Mouse (Mus musculus) heart, embryonic 15.5 days (tissue): ENCODE results near the gene Pfn1. TPM values are rescaled to one million over a fixed set of nuclear protein-coding genes. Genes with fewer than 3 reads are reported as not detected.

Source experiments
- ATAC-seq: fragments of 200-750 bp; cut with Nextera tagmentation; replicated peaks from 2 replicates; pipeline ENCODE4 v1.8.0; 2017; ENCODE audit warnings: low read depth, moderate TSS enrichment; ENCODE audit not compliant: insufficient number of reproducible peaks, insufficient read depth, low FRiP score
- H3K27ac ChIP-seq: fragments of 300-500 bp; sonication (generic); 2 replicates; pipeline ENCODE4 v1.5.1; 2015; ENCODE audit warnings: mild to moderate bottlenecking, inconsistent platforms
- H3K27me3 ChIP-seq: fragments of 300-500 bp; sonication (generic); 2 replicates; pipeline ENCODE4 v1.6.1; 2015; ENCODE audit warnings: inconsistent platforms
- H3K36me3 ChIP-seq: fragments of 300-500 bp; sonication (generic); 2 replicates; pipeline ENCODE4 v1.6.1; 2015; ENCODE audit warnings: mild to moderate bottlenecking, inconsistent platforms
- H3K4me1 ChIP-seq: fragments of 300-500 bp; sonication (generic); replicated peaks from 2 replicates; pipeline ENCODE4 v1.6.1; 2015; ENCODE audit warnings: inconsistent platforms
- H3K4me2 ChIP-seq: fragments of 300-500 bp; sonication (generic); 2 replicates; pipeline ENCODE4 v1.6.1; 2015; ENCODE audit warnings: inconsistent platforms, mild to moderate bottlenecking, moderate library complexity
- H3K4me3 ChIP-seq: fragments of 300-500 bp; sonication (generic); 2 replicates; pipeline ENCODE4 v1.5.1; 2015; ENCODE audit warnings: mild to moderate bottlenecking, inconsistent platforms
- H3K9ac ChIP-seq: fragments of 300-500 bp; sonication (generic); 2 replicates; pipeline ENCODE4 v1.6.1; 2015; ENCODE audit warnings: mild to moderate bottlenecking, inconsistent platforms
- H3K9me3 ChIP-seq: fragments of 300-500 bp; sonication (generic); replicated peaks from 2 replicates; pipeline ENCODE4 v1.6.1; 2016; ENCODE audit warnings: inconsistent platforms
- WGBS: fragments of 180-500 bp; shearing (Covaris S2); methylation state at CpG from one replicate; pipeline ENCODE4 v1.1.7; 2015; ENCODE audit warnings: mixed read lengths; 5-methylcytosine and 5-hydroxymethylcytosine counted together
- polyA plus RNA-seq: library from polyadenylated mRNA; unstranded; fragments of >200 nt; fragmentation: Nextera tagmentation; extraction: Ambion mirVana; gene quantifications from 2 replicates; pipeline ENCODE4 v1.2.1, GENCODE M21; 2015

Gene Pfn1
- polyA plus RNA-seq, 1 experiment from 2014 or later, result 1,318 TPM

DNA sequence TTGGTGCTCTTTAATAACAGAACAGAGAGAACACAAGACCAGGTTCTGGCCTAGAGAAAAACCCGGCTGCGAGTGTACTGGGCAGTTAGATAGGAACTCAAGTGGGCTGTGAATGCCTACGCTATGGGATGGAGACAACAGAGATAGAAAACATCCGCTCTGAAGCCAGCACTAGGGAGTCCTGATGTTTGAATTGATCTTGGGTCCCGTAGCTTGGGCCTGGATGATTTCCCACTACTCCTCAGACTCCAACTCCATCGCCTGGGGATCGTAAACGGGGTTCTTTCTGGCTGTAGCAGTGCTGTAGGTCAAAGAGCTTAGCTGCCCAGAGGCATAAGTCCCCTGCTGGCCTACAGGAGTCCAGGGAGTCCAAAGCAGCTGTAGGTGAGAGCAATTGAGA is 33.9 kb upstream of the Pfn1 start:
- peak overlapping the region; percentile 74 for H3K4me3 ChIP-seq
- H3K27me3 ChIP-seq, result no peaks in the 10 kb centered on the region
- H3K9me3 ChIP-seq, result no peaks in the 10 kb centered on the region
- H3K4me2 ChIP-seq, result peak overlapping the region; percentile 90
- peak overlapping the region; percentile 90 for H3K27ac ChIP-seq
- 15% methylated on average over 8 of the region's 8 CpGs for WGBS
- peak overlapping the region; percentile 80 for H3K9ac ChIP-seq
- ATAC-seq, result no peak
- H3K4me1 ChIP-seq, result peaks cover 22% of the 10 kb centered on the region
- peaks cover 23% of the 10 kb centered on the region for H3K36me3 ChIP-seq

DNA sequence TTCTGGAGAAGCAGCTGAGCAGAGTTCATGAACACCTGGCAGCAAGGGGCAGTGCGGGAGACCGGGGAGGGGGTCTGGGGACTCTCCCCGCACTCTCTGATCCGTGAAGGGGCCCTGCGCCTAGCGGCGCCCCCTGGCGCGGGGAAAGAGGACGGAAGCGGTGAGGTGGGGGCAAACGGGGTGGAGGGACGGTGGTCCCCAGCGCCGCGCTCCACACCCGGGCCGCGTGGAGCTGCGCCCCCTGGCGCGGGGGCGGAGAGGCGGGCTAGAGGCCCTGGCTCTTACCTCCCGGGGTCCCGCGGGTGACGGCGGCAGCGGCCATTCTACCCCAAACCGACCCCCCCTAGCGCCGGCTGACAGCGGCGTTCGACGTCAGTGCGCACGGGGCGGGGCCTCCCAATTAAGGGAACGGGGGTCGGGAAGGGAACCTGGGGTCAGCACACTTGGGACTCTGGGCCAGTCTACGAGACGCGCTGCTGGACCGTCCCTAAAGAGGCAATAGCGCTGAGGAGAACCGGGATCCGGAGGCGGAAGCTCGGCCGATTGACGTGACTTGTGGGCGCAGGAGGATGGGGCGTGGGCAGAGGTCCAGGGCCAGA is 33.3 kb upstream of the Pfn1 start, which contains the start of gene Camta2:
Camta2 (minus strand) TSS at position 505 of the 599 bp plus-strand sequence.
- Histone ChIP-seq H3K4me2 (peak within 1 kb of the TSS; percentile 90), H3K4me1 (peaks cover 22% of the 10 kb centered on the region), H3K27ac (peak within 1 kb of the TSS; percentile 90), H3K9me3 (no peaks in the 10 kb centered on the region), H3K27me3 (no peaks in the 10 kb centered on the region), H3K4me3 (peak within 1 kb of the TSS; percentile 74), H3K36me3 (peaks cover 30% of the 10 kb centered on the region), H3K9ac (peak within 1 kb of the TSS; percentile 80)
- WGBS, result under 1% methylated on average over 55 of the region's 55 CpGs
- peak; percentile 91 for ATAC-seq

DNA sequence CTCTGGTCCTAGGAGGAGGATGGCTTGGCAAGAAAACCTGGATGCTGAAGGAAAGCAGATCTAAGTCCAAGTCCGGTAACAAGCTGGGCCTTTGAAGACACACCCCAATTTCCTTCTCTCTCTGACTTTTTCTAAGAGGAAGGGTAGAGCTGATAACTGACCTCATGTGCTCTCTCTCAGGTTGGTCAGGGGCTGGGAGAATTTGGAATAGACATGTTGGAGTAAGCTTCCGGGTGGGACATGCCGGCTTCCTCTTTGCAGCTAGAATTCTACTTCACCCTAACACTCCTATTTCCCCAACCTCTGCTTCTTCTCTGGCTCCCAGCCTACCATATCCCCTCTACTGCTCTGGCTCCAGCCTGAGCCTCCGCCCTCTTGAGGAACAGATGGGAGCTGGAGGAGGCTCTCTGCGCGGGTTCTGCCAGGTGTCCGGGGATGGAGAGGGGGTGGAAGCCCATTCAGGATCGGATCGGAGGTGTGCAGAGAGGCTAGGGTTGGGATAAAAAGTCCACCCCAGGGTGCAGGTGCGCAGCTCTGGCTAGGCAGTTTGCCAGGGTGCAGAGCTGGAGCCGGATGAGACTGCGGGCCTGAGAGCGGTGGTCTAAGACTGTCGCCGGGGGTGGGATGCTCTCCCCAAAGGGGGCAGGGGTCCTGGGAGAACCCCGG is 32.6 kb upstream of the Pfn1 start:
- Histone ChIP-seq H3K27ac (peak overlapping the region; percentile 90), H3K4me2 (peak overlapping the region; percentile 90), H3K36me3 (peaks cover 34% of the 10 kb centered on the region), H3K9me3 (no peaks in the 10 kb centered on the region), H3K27me3 (no peaks in the 10 kb centered on the region), H3K4me1 (peaks cover 26% of the 10 kb centered on the region), H3K4me3 (peak overlapping the region; percentile 74), H3K9ac (peak overlapping the region; percentile 80)
- WGBS, result 2% methylated on average over 16 of the region's 16 CpGs
- ATAC-seq, result peak; percentile 51

DNA sequence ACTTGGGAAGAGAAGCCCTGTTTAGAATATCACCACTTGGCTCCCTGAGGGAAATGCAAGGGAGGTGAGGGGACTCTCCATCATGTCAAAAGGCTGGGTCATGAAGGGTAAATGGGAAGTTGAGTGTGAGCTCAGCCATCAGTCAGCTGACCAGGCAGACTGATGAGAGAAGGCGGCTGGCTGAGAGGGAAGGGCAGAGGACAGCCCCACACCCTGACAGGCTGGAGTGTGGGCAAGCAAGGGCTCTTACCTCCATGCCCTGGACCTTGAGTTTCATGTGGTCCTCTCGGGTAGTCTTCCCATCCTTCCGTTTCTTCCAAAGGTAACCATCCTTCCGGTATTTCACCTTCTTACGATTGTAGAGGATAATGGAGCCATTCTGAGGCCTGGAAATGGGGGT is 29.2 kb upstream of the Pfn1 start:
- WGBS, result 85% methylated on average over 5 of the region's 5 CpGs

DNA sequence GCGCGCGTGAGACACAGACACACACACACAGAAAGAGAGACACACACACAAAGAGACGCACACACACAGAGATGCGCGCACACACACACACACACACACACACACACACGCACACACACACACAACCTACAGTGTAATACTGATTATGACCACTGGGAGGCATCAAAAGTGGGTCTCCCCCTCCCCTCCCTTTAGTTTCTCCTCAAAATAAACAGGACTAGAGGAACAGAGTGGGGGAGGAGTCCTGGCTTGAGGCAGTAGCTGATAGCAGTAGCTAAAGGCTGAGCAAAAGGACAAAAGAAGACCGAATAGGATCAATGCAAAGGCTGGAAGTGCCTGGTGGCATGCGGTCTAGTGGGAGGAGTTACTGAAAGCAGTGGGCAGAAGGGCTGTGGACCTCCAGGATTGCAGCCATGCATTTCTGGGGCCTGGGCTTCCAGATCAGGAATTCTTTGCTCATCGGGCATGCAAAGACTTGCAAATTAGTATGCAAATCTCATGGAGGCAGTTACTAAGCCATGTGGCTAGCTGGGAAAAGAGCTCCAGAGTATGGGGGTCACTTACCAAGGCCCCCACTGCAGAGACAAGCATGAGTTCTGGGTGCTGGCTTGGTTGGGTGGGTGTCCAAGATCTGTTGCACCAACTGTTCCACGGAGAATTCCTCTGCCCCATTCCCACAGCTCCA is 27.6 kb upstream of the Pfn1 start:
- H3K4me1 ChIP-seq, result peaks cover 15% of the 10 kb centered on the region
- no peak overlapping the region for H3K4me3 ChIP-seq
- 0 out of 2 replicates have a peak, but pooled peaks have one; percentile 17 for ATAC-seq
- H3K27me3 ChIP-seq, result no peaks in the 10 kb centered on the region
- no peaks in the 10 kb centered on the region for H3K9me3 ChIP-seq
- peak overlapping the region; percentile 7; the same call in 1 of the 2 replicates for H3K4me2 ChIP-seq
- WGBS, result 28% methylated on average over 11 of the region's 11 CpGs
- peaks cover 58% of the 10 kb centered on the region for H3K36me3 ChIP-seq
- H3K9ac ChIP-seq, result no peak overlapping the region; the same call in 1 of the 2 replicates
- H3K27ac ChIP-seq, result no peak overlapping the region

More for the DNA sequence above, 29.2 kb upstream of the Pfn1 start:
- Histone ChIP-seq H3K4me1 (peaks cover 23% of the 10 kb centered on the region), H3K36me3 (peaks cover 54% of the 10 kb centered on the region), H3K9ac (no peak overlapping the region), H3K9me3 (no peaks in the 10 kb centered on the region), H3K27ac (no peak overlapping the region), H3K4me3 (no peak overlapping the region), H3K27me3 (no peaks in the 10 kb centered on the region), H3K4me2 (no peak overlapping the region)
- no peak for ATAC-seq

DNA sequence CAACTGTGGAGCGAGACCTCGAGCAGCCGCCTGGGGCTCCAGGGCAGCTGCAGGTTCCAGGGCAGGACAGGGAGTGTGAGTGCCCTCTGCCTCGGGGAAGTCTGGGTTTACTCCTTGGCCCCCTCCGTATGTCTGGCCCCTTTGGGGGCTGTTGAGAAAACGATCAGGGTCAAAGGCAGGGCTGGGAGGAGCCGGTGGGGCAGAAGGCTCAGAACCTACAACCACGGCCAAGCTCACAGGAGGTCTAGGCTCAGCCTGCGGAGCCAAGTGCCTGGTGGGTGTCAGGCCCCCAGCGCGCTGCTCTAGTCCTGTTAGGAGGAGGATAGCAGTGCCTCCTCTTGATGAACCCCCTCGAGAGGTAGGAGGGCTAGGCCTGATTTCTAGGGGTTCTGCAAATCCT is 26.7 kb upstream of the Pfn1 start:
- Histone ChIP-seq H3K4me2 (no peak overlapping the region), H3K27ac (no peak overlapping the region), H3K9ac (no peak overlapping the region), H3K9me3 (no peaks in the 10 kb centered on the region), H3K4me3 (no peak overlapping the region), H3K36me3 (peaks cover 60% of the 10 kb centered on the region), H3K4me1 (peaks cover 8% of the 10 kb centered on the region), H3K27me3 (no peaks in the 10 kb centered on the region)
- no peak for ATAC-seq
- WGBS, result 65% methylated on average over 12 of the region's 12 CpGs

DNA sequence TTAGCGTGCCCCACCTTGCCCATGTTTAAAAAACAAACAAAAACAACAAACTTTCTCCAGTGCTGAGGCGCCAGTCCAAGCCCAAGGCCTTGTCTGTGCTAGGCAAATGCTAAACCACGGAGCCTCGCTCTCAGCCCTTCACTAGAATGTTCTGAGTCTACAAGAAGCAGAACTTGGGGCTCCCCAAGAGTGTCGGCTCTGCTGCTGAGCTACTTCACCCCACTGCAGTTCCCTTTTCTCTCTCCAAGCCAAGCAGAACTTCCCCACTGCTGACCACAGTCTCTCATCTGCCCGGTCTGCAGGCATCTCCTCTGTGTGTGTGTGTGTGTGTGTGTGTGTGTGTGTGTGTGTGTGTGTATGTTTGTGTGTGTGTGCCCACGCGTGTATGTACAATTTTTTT is 25.4 kb upstream of the Pfn1 start:
- ATAC-seq, result no peak
- H3K9ac ChIP-seq, result no peak overlapping the region
- H3K4me1 ChIP-seq, result peaks cover 12% of the 10 kb centered on the region
- H3K27ac ChIP-seq, result no peak overlapping the region
- no peaks in the 10 kb centered on the region for H3K9me3 ChIP-seq
- peaks cover 59% of the 10 kb centered on the region for H3K36me3 ChIP-seq
- H3K4me3 ChIP-seq, result no peak overlapping the region
- 84% methylated on average over 8 of the region's 8 CpGs for WGBS
- H3K4me2 ChIP-seq, result no peak overlapping the region
- no peaks in the 10 kb centered on the region for H3K27me3 ChIP-seq

DNA sequence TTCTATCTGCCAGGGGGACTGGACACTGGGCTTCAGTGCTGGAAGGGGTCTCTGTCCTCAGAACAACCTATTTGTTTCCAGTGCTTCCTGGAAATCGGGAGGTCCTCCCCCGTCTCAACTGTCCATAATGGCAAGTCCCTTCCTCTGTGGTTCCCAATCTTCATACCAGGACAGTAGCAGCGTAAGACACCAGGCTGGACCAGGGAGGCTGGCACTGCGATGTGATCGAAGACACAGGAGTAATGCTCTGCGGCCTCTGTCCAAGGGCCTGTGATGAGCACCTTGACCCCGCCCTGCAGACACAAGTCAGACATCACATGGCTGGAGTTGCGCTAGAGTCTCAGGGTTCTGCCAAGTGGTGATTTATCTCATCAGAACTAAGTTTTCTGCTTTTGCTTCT is 24.9 kb upstream of the Pfn1 start:
- Histone ChIP-seq H3K36me3 (peaks cover 56% of the 10 kb centered on the region), H3K4me2 (no peak overlapping the region), H3K9ac (no peak overlapping the region), H3K27ac (no peak overlapping the region), H3K9me3 (no peaks in the 10 kb centered on the region), H3K4me3 (no peak overlapping the region), H3K4me1 (peaks cover 14% of the 10 kb centered on the region), H3K27me3 (no peaks in the 10 kb centered on the region)
- whole genome bisulfite sequencing, result 92% methylated on average over 8 of the region's 8 CpGs
- no peak for ATAC-seq

DNA sequence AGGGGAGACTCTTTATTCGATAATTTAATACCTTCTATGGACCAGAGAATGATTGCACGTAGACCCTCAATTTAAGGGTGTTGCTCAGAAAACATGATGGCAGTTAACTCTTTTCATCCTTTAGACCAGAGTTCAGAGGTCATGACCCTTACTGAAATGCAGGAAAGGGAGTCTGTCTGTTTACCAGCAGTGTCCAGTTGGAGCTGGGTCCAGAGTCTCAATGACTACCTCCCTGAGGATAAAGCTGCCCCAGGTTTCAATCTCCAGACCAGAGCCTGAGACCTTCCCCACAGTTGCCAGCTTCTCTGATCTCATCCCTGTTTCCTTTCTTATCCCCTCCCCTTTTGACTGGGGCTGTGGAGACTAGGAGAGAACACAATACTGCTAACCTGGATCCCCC is 24.1 kb upstream of the Pfn1 start:
- H3K27ac ChIP-seq, result no peak overlapping the region
- H3K9me3 ChIP-seq, result no peaks in the 10 kb centered on the region
- peaks cover 16% of the 10 kb centered on the region for H3K4me1 ChIP-seq
- no peak for ATAC-seq
- no peak overlapping the region for H3K9ac ChIP-seq
- 85% methylated on average over 2 of the region's 2 CpGs for WGBS
- peaks cover 49% of the 10 kb centered on the region for H3K36me3 ChIP-seq
- H3K4me2 ChIP-seq, result no peak overlapping the region
- no peak overlapping the region for H3K4me3 ChIP-seq
- H3K27me3 ChIP-seq, result no peaks in the 10 kb centered on the region

DNA sequence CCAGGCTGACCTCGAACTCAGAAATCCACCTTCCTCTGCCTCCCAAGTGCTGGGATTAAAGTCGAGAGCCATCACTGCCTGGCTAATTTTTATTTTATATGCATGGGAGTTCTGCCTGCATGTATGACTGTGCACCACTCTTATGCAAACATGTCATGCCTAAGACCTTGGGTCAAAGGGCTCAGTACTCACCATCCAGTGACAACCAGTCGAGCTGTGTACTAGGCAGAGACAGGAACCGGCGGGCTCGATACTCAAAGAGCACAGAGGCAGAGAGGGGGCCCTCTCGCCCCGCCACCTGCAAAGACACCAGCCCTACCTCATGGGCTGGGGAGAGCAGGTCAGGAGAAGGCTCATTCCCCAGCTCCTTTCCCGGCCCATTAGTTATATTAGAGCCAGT is 23.6 kb upstream of the Pfn1 start:
- ATAC-seq, result no peak
- Histone ChIP-seq H3K36me3 (peaks cover 44% of the 10 kb centered on the region), H3K9me3 (no peaks in the 10 kb centered on the region), H3K4me3 (no peak overlapping the region), H3K27ac (no peak overlapping the region), H3K4me1 (peaks cover 16% of the 10 kb centered on the region), H3K9ac (no peak overlapping the region), H3K27me3 (no peaks in the 10 kb centered on the region), H3K4me2 (no peak overlapping the region)
- 80% methylated on average over 9 of the region's 9 CpGs for WGBS

DNA sequence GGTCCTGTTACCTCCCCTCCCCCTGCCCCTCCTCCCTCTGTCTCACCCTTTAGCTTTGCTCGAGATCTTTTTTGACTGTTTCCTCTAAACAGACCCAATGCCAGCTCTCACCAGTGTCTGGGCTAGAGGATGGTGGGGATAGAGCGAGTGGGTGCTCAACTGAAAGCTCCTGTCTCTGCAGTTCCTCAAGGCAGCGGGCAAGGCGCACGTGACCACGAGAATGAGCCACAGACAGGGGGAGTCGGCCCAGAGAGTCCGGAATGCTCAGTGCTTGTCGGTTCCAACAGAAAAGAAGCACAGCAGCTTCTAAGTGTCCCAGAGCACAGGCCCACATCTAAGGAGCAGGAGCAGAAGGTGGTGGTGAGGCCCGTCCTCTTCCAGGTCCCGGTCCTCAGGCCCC is 20.1 kb upstream of the Pfn1 start:
- no peak overlapping the region for H3K4me2 ChIP-seq
- H3K36me3 ChIP-seq, result peaks cover 22% of the 10 kb centered on the region
- H3K4me1 ChIP-seq, result peaks cover 20% of the 10 kb centered on the region
- WGBS, result 70% methylated on average over 11 of the region's 11 CpGs
- no peak for ATAC-seq
- no peaks in the 10 kb centered on the region for H3K27me3 ChIP-seq
- no peaks in the 10 kb centered on the region for H3K9me3 ChIP-seq
- no peak overlapping the region for H3K9ac ChIP-seq
- no peak overlapping the region for H3K4me3 ChIP-seq
- no peak overlapping the region for H3K27ac ChIP-seq
